Comparison of ENCODE assay signal across 8 mouse cellular contexts in genomic region chr1:60534932-60535331, GRCm38 (mm10). TPM values are rescaled to one million over a fixed set of nuclear protein-coding genes. Genes with fewer than 3 reads are reported as not detected.
DNase-seq lines count a peak whose midpoint lies in the region; TF ChIP-seq lines count a peak whose summit lies in the region.

No protein-coding gene starts in this region.

- no peak overlapping the region for H3K27ac ChIP-seq in cortical plate, adult 2 months (ENCODE audit: insufficient read depth, low read length)

- no peak for TF ChIP-seq POLR2A in cortical plate, adult 2 months (IDR thresholded peaks at IDR 0.05; ENCODE audit: extremely low read depth, insufficient read depth, low read length)

- H3K4me1 ChIP-seq in cortical plate, adult 2 months (ENCODE audit: control insufficient read depth, insufficient read depth, low read length): no peaks in the 10 kb centered on the region

- no peak overlapping the region for H3K4me3 ChIP-seq in cortical plate, adult 2 months (ENCODE audit: insufficient read depth, low read length)

- DNase-seq in adrenal gland, adult 2 months: peak; percentile 17
- no peak for DNase-seq in adrenal gland, adult 18-20 months (ENCODE audit: low spot score in 2 of 2)
- DNase-seq in layer of hippocampus, postnatal 10 days (ENCODE audit: low spot score in 2 of 2): peak; percentile 16 to 19
- no peak for DNase-seq in layer of hippocampus, adult 8-10 months (ENCODE audit: low spot score in 2 of 2)
- peak; percentile 64 for DNase-seq in lung, postnatal 36 days
- DNase-seq in urinary bladder, adult 2 months (ENCODE audit: low spot score): no peak
- no peak for DNase-seq in frontal cortex, postnatal 14 days (ENCODE audit: low spot score in 2 of 2)

- TF ChIP-seq CTCF in cortical plate, adult 2 months (IDR thresholded peaks at IDR 0.05; ENCODE audit: extremely low read depth, insufficient read depth, low read length): peak; percentile 25

RNA-seq across cellular contexts. Expression of gene Raph1, which starts 32.0 kb away (rescaled TPM):
- total RNA-seq in adrenal gland, adult 2 months (2021): 100 to 1,000 TPM; 123 to 150 TPM
- polyA plus RNA-seq in adrenal gland, adult 2 months (2012; rRNA removed): 7.0 and 7.5 TPM in 2 replicates
- 100 to 1,000 TPM; 141 to 212 TPM for total RNA-seq in adrenal gland, adult 18-20 months (2021)
- total RNA-seq in layer of hippocampus, postnatal 10 days (2021): 100 to 1,000 TPM in 1 of 2 experiments, 10 to 100 TPM in 1; 89.5 to 103 TPM
- total RNA-seq in layer of hippocampus, adult 8-10 months (2022): 10 to 100 TPM; 50.7 to 69.1 (median 62.3) TPM
- 18.3 and 18.5 TPM in 2 replicates for polyA plus RNA-seq in cortical plate, adult 2 months (2012; rRNA removed)
- polyA plus RNA-seq in urinary bladder, adult 2 months (2012; rRNA removed): 10.5 and 13.4 TPM in 2 replicates

Comparison
In these comparisons a context has a peak if more than half of its experiments do, and no peak if none do; other contexts are left out.
1. DNase-seq: peak in adrenal gland, adult 2 months (single experiment), layer of hippocampus, postnatal 10 days (2 of 2) and lung, postnatal 36 days (single experiment); none in adrenal gland, adult 18-20 months (0 of 2), layer of hippocampus, adult 8-10 months (0 of 2), urinary bladder, adult 2 months (single experiment) and frontal cortex, postnatal 14 days (0 of 2).